ENCODE assay signal across 8 mouse cellular contexts in the genomic region with DNA sequence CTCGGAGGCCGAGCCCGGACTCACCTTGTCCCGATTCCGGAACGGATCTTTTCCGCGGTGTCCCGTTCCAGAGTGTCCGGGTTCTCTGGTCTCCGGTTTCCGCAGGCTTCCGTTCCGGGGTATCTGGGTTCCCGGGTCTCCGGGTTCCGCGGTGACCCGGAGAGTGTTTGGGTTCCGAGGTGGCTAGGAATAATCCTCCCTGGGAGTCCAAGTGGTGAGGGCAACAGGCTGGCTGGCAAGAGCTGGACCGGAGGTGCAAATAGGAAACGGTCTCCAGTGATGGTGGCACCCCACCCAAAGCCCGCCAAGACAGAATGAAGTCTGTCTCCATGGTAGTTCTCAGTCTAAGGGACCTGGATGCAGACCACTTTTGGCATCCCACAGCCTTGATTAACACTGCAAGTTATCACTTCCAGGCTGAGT. TPM values are rescaled to one million over a fixed set of nuclear protein-coding genes. Genes with fewer than 3 reads are reported as not detected.
DNase-seq lines count a peak whose midpoint lies in the region; ATAC-seq lines count a peak whose summit lies in the region.

A gene (minus strand): TSS at position 64 of the 423 bp plus-strand sequence.

- H3K4me1 ChIP-seq in intestine, embryonic 14.5 days (replicated peaks; ENCODE audit: control insufficient read depth, insufficient read depth, low read length), result peaks cover 7% of the 10 kb centered on the region; the same call in 1 of the 2 replicates

- peak; percentile 89 for DNase-seq in adrenal gland, postnatal 10 days
- DNase-seq in embryo, embryonic 11.5 days (ENCODE audit: low read depth, low spot score), result peak; percentile 69
- DNase-seq in gastrocnemius, postnatal 25 days, result peak; percentile 62
- peak; percentile 95 for DNase-seq in intestine, embryonic 14.5 days (ENCODE audit: low spot score)
- peak; percentile 80 to 87 for DNase-seq in left cerebral cortex, postnatal 10 days (ENCODE audit: extremely low spot score in 1 of 2, low spot score in 2 of 2)
- peak; percentile 89 for DNase-seq in right cerebral cortex, postnatal 10 days (ENCODE audit: low spot score in 2 of 2)
- DNase-seq in urinary bladder, postnatal 4 days (ENCODE audit: low spot score in 2 of 2), result peak; percentile 73 to 81

- WGBS in intestine, embryonic 14.5 days, result 2% methylated on average over 23 of the region's 23 CpGs

- intact Hi-C loops in left cerebral cortex, postnatal 10 days (cut with DNase I), result loop anchor here (5.0 kb wide), 2 partner anchors 42 to 58 kb away; no protein-coding TSS in a partner anchor

- peaks cover 3% of the 10 kb centered on the region; the same call in 1 of the 2 replicates for H3K9me3 ChIP-seq in intestine, embryonic 14.5 days (ENCODE audit: control insufficient read depth, low read length)

- peak; percentile 92 for ATAC-seq in intestine, embryonic 14.5 days (replicated peaks; ENCODE audit: low FRiP score, low TSS enrichment, low read depth)
- peak; percentile 98 for ATAC-seq in megakaryocyte progenitor cell, adult 5-6 weeks (replicated peaks; ENCODE audit: poor library complexity)

- peak within 1 kb of the TSS; percentile 90 for H3K4me2 ChIP-seq in intestine, embryonic 14.5 days (ENCODE audit: low read length)

- no peaks in the 10 kb centered on the region for H3K27me3 ChIP-seq in intestine, embryonic 14.5 days (replicated peaks; ENCODE audit: control insufficient read depth, insufficient read depth, low read length)

- H3K36me3 ChIP-seq in intestine, embryonic 14.5 days (ENCODE audit: control insufficient read depth, insufficient read depth, low read length), result no peaks in the 10 kb centered on the region

- no peak within 1 kb of the TSS for H3K27ac ChIP-seq in intestine, embryonic 14.5 days (ENCODE audit: low read depth)

- peak within 1 kb of the TSS; percentile 82 for H3K9ac ChIP-seq in intestine, embryonic 14.5 days (ENCODE audit: low read length)

- H3K4me3 ChIP-seq in intestine, embryonic 14.5 days (ENCODE audit: low read depth, low read length), result peak within 1 kb of the TSS; percentile 71

RNA-seq across cellular contexts. Expression of the gene that starts here (rescaled TPM):
- 1 to 10 TPM; 3.2 to 4.4 TPM for total RNA-seq in adrenal gland, postnatal 10 days (2021)
- total RNA-seq in gastrocnemius, postnatal 25 days (2021), result 1 to 10 TPM; 1.8 TPM
- polyA plus RNA-seq in intestine, embryonic 14.5 days (2014; fragmentation: Nextera tagmentation; extraction: Ambion mirVana), result 4.0 and 4.1 TPM in 2 replicates
- 1 to 10 TPM; 8.0 to 8.1 TPM for total RNA-seq in left cerebral cortex, postnatal 10 days (2021)
- total RNA-seq in megakaryocyte progenitor cell, adult 5-6 weeks (2015), result 3.2 and 4.0 TPM in 2 replicates
- total RNA-seq in megakaryocyte progenitor cell, adult 5-6 weeks (2017), result 2.1 and 2.9 TPM in 2 replicates
